Mouse (Mus musculus) heart, postnatal 14 days (tissue): ENCODE data around the gene Prss30. TPM values are rescaled to one million over a fixed set of nuclear protein-coding genes. Genes with fewer than 3 reads are reported as not detected.
"Not testable (repeated sequence)": the region's sequence is repeated elsewhere in the genome, so short reads cannot be mapped to it uniquely, and the experiment has no call there.

Experiments
- DNase-seq, 2 experiments: peaks; one replicate each; pipeline ENCODE4 v3.0.0; 2021 to 2022
- intact Hi-C: fragments of 180-260 bp; cut with DNase I; formaldehyde crosslinking; loops from one replicate; pipeline ENCODE4 v1.15.1; 2025
- total RNA-seq, 2 experiments: library from RNA; stranded (reverse); gene quantifications; 2 replicates each; pipeline ENCODE4 v1.2.3; 2021

Gene Prss30
- total RNA-seq, 2 experiments from 2014 or later = not detected

- intact Hi-C loops = loop anchor here (2.0 kb wide), 1 partner anchor 24 kb away; no protein-coding TSS in a partner anchor
- DNase-seq = no peak
These were observed 12.6 kb upstream of the Prss30 start for GRCm38 (mm10) chr17:23992789-23993553.

- intact Hi-C loops = no loop called here
These were observed 9.4 kb upstream of the Prss30 start for GRCm38 (mm10) chr17:23989802-23990201.

GRCm38 (mm10) chr17:23984989-23985388 is 4.6 kb upstream of the Prss30 start:
- DNase-seq = no peak
- intact Hi-C loops = no loop called here

More at GRCm38 (mm10) chr17:23989802-23990201, 9.4 kb upstream of the Prss30 start:
- no peak for DNase-seq

- intact Hi-C loops = no loop called here
- DNase-seq = no peak
These were observed 2.5 kb upstream of the Prss30 start for GRCm38 (mm10) chr17:23982912-23983311.

GRCm38 (mm10) chr17:23979471-23979870 is 895 bp downstream of the Prss30 start:
- DNase-seq = no peak
- intact Hi-C loops = no loop called here

GRCm38 (mm10) chr17:23976665-23977064 is 3.7 kb downstream of the Prss30 start:
- no peak for DNase-seq
- intact Hi-C loops = no loop called here

- no peak for DNase-seq
- intact Hi-C loops = no loop called here
These were observed 9.1 kb downstream of the Prss30 start for GRCm38 (mm10) chr17:23971315-23971714.

GRCm38 (mm10) chr17:23969231-23969630 is 11.1 kb downstream of the Prss30 start:
- DNase-seq = peak; percentile 74 to 83
- intact Hi-C loops = loop anchor here (1.0 to 2.0 kb wide), 2 partner anchors 24 to 46 kb away; no protein-coding TSS in a partner anchor

- no peak for DNase-seq
- intact Hi-C loops = loop anchor here (1.0 to 2.0 kb wide), 2 partner anchors 24 to 47 kb away; no protein-coding TSS in a partner anchor
These were observed 11.6 kb downstream of the Prss30 start for GRCm38 (mm10) chr17:23968780-23969179.

GRCm38 (mm10) chr17:23966658-23967401 is 13.5 kb downstream of the Prss30 start:
- intact Hi-C loops = no loop called here

GRCm38 (mm10) chr17:23965805-23966425 is 14.5 kb downstream of the Prss30 start:
- no peak for DNase-seq
- intact Hi-C loops = no loop called here

More at GRCm38 (mm10) chr17:23966658-23967401, 13.5 kb downstream of the Prss30 start:
- DNase-seq = no peak

GRCm38 (mm10) chr17:23961573-23962122 is 18.7 kb downstream of the Prss30 start:
- intact Hi-C loops = loop anchor here (2.0 kb wide), 2 partner anchors 111 to 213 kb away; no protein-coding TSS in a partner anchor
- no peak for DNase-seq

- intact Hi-C loops = loop anchor here (1.0 to 2.0 kb wide), 4 partner anchors 86 to 211 kb away; no protein-coding TSS in a partner anchor
These were observed 20.2 kb downstream of the Prss30 start for GRCm38 (mm10) chr17:23960084-23960738.

GRCm38 (mm10) chr17:23955174-23955573 is 25.2 kb downstream of the Prss30 start, which contains the start of gene Sbpl:
Gene Sbpl (minus strand): TSS chr17:23955274.
- intact Hi-C loops = no loop called here
- no peak for DNase-seq

More at GRCm38 (mm10) chr17:23960084-23960738, 20.2 kb downstream of the Prss30 start:
- DNase-seq = peak; percentile 71 to 86

- DNase-seq, intact Hi-C loops: not testable (repeated sequence)
These were observed 29.5 kb downstream of the Prss30 start for GRCm38 (mm10) chr17:23950828-23951227.

GRCm38 (mm10) chr17:23949068-23949467 is 31.3 kb downstream of the Prss30 start:
- intact Hi-C loops = no loop called here

GRCm38 (mm10) chr17:23947486-23947885 is 32.9 kb downstream of the Prss30 start:
- DNase-seq, intact Hi-C loops: not testable (repeated sequence)

More at GRCm38 (mm10) chr17:23949068-23949467, 31.3 kb downstream of the Prss30 start:
- peak in 1 of 2 experiments; percentile 12 for DNase-seq

GRCm38 (mm10) chr17:23941372-23941771 is 39.0 kb downstream of the Prss30 start, which contains the start of gene Sbp:
Gene Sbp (plus strand): TSS chr17:23941672.
- no peak for DNase-seq
- intact Hi-C loops = no loop called here

- intact Hi-C loops = no loop called here
- DNase-seq = no peak
These were observed 49.2 kb downstream of the Prss30 start for GRCm38 (mm10) chr17:23931157-23931556.
